Mouse (Mus musculus) ES-Bruce4 (cell line): ENCODE data around the gene Spr.

Experiments
- EP300 ChIP-seq: IDR thresholded peaks from 2 replicates; pipeline ENCODE4 v1.6.1; 2011; ENCODE audit warnings: low read depth, low read length; ENCODE audit not compliant: insufficient read depth
- POLR2A ChIP-seq: IDR thresholded peaks from one replicate; pipeline ENCODE4 v1.8.1; 2011; ENCODE audit warnings: low read length; ENCODE audit not compliant: insufficient read depth

- TF ChIP-seq EP300, result no peak
- TF ChIP-seq POLR2A, result no peak
Observed at GRCm38 (mm10) chr6:85096441-85096840, 41.1 kb downstream of the Spr start.
